ENCODE assay signal across 14 mouse cellular contexts in genomic region chr7:66384213-66384612, GRCm38 (mm10). TPM values are rescaled to one million over a fixed set of nuclear protein-coding genes. Genes with fewer than 3 reads are reported as not detected.
DNase-seq lines count a peak whose midpoint lies in the region; ATAC-seq and TF ChIP-seq lines count a peak whose summit lies in the region.
"Had no signal": no experiment of that assay in that cellular context is flagged by ENCODE, and none has a peak within 500 bp of the region (broad histone marks: within the 10 kb centered on the region; RNA-seq: fewer than 3 reads in every experiment).

No protein-coding gene starts in this region.

- no peak overlapping the region for H3K27ac ChIP-seq in heart, embryonic 11.5 days (ENCODE audit: low read depth, low read length)
- peak overlapping the region; percentile 56 for H3K27ac ChIP-seq in lung, embryonic 15.5 days
- H3K27ac ChIP-seq in small intestine, adult 2 months (ENCODE audit: insufficient read depth, low read depth, low read length) = peak overlapping the region; percentile 49
- H3K27ac ChIP-seq: stomach, embryonic 15.5 days had no signal

- WGBS in heart, embryonic 11.5 days (ENCODE audit: insufficient replicate concordance) = 72% methylated on average over 5 of the region's 5 CpGs
- 41% methylated on average over 5 of the region's 5 CpGs for WGBS in lung, embryonic 15.5 days
- 13% methylated on average over 5 of the region's 5 CpGs for WGBS in small intestine, adult 2 months

- no peak for TF ChIP-seq POLR2A in small intestine, adult 2 months (IDR thresholded peaks at IDR 0.05; ENCODE audit: low read depth, low read length)

- TF ChIP-seq CTCF in small intestine, adult 2 months (IDR thresholded peaks at IDR 0.05; ENCODE audit: extremely low read depth, insufficient read length, insufficient replicate concordance, low read depth, low read length) = no peak

- H3K4me3 ChIP-seq in heart, embryonic 11.5 days (ENCODE audit: low read depth, low read length) = no peak overlapping the region
- H3K4me3 ChIP-seq in lung, embryonic 15.5 days = no peak overlapping the region
- H3K4me3 ChIP-seq in small intestine, adult 2 months (ENCODE audit: low read depth, low read length) = no peak overlapping the region
- H3K4me3 ChIP-seq: stomach, embryonic 15.5 days had no signal

- ATAC-seq in heart, embryonic 11.5 days (replicated peaks; ENCODE audit: insufficient number of reproducible peaks, low FRiP score, low TSS enrichment) = no peak
- ATAC-seq in lung, embryonic 15.5 days (ENCODE audit: borderline replicate concordance, extremely low read depth, low FRiP score, low TSS enrichment) = no peak
- ATAC-seq in erythroblast, adult 5-6 weeks (replicated peaks; ENCODE audit: low FRiP score, poor library complexity, severe bottlenecking) = no peak
- ATAC-seq: activated CD4-positive, CD25-positive, alpha-beta regulatory T cell, adult 4 months; midbrain, embryonic 16.5 days had no signal

- DNase-seq in heart, adult 11 months = peak; percentile 91
- no peak for DNase-seq in lung, adult 18-20 months
- peak; percentile 33 to 38 for DNase-seq in heart, postnatal 10 days
- no peak for DNase-seq in cerebellum, postnatal 36 days
- DNase-seq: cerebellum, adult 18-20 months; gastrocnemius, postnatal 10 days had no signal

- intact Hi-C loops in heart, postnatal 10 days (cut with DNase I) = no loop called here

- no peaks in the 10 kb centered on the region for H3K27me3 ChIP-seq in heart, embryonic 11.5 days (ENCODE audit: control insufficient read depth, insufficient read depth, low read length)
- H3K27me3 ChIP-seq in lung, embryonic 15.5 days = no peaks in the 10 kb centered on the region
- H3K27me3 ChIP-seq in small intestine, adult 2 months (ENCODE audit: control insufficient read depth, insufficient read depth, low read length) = no peaks in the 10 kb centered on the region
- H3K27me3 ChIP-seq: stomach, embryonic 15.5 days had no signal

- no peaks in the 10 kb centered on the region for H3K4me1 ChIP-seq in heart, embryonic 11.5 days (ENCODE audit: control insufficient read depth, insufficient read depth, low read length)
- H3K4me1 ChIP-seq in lung, embryonic 15.5 days = peaks cover 49% of the 10 kb centered on the region
- H3K4me1 ChIP-seq in small intestine, adult 2 months (ENCODE audit: control insufficient read depth, insufficient read depth, insufficient read length, low read length) = peaks cover 12% of the 10 kb centered on the region

- H3K9me3 ChIP-seq in heart, embryonic 11.5 days (replicated peaks; ENCODE audit: control insufficient read depth, low read length) = no peaks in the 10 kb centered on the region
- H3K9me3 ChIP-seq in lung, embryonic 15.5 days = no peaks in the 10 kb centered on the region
- H3K9me3 ChIP-seq: stomach, embryonic 15.5 days had no signal

- no peaks in the 10 kb centered on the region for H3K36me3 ChIP-seq in heart, embryonic 11.5 days (ENCODE audit: control insufficient read depth, insufficient read depth, low read length)
- H3K36me3 ChIP-seq in lung, embryonic 15.5 days = peaks cover 8% of the 10 kb centered on the region; the same call in 1 of the 2 replicates
- peaks cover 8% of the 10 kb centered on the region for H3K36me3 ChIP-seq in small intestine, adult 2 months (ENCODE audit: control insufficient read depth, insufficient read depth, low read length)
- H3K36me3 ChIP-seq: stomach, embryonic 15.5 days had no signal

- no peak overlapping the region for H3K4me2 ChIP-seq in heart, embryonic 11.5 days
- H3K4me2 ChIP-seq in lung, embryonic 15.5 days = peak overlapping the region; percentile 3; the same call in 1 of the 2 replicates
- H3K4me2 ChIP-seq: stomach, embryonic 15.5 days had no signal

- H3K9ac ChIP-seq in heart, embryonic 11.5 days (ENCODE audit: low read depth, low read length) = no peak overlapping the region
- no peak overlapping the region for H3K9ac ChIP-seq in lung, embryonic 15.5 days
- H3K9ac ChIP-seq: stomach, embryonic 15.5 days had no signal

RNA-seq across cellular contexts. Expression of gene Lrrk1, which starts 3.9 kb away (rescaled TPM):
- 6.3 and 7.8 TPM in 2 replicates for polyA plus RNA-seq in heart, embryonic 11.5 days (2014; fragmentation: Nextera tagmentation; extraction: Ambion mirVana)
- 23.2 and 26.0 TPM in 2 replicates for polyA plus RNA-seq in lung, embryonic 15.5 days (2015; fragmentation: Nextera tagmentation; extraction: Ambion mirVana)
- 10 to 100 TPM; 11.9 to 13.3 TPM for total RNA-seq in heart, postnatal 10 days (2021)
- 18.9 and 23.1 TPM in 2 replicates for polyA plus RNA-seq in small intestine, adult 2 months (2012; rRNA removed)
- total RNA-seq in erythroblast, adult 5-6 weeks (2015; ENCODE audit: low replicate concordance) = 1.5 and 3.1 TPM in 2 replicates
- total RNA-seq in erythroblast, adult 5-6 weeks (2017; ENCODE audit: low replicate concordance) = 1.4 and 3.2 TPM in 2 replicates

RNA-seq across cellular contexts. Expression of gene Gm10974, which starts 18.5 kb away (rescaled TPM):
- polyA plus RNA-seq in heart, embryonic 11.5 days (2014; fragmentation: Nextera tagmentation; extraction: Ambion mirVana) = not detected in 2 replicates
- polyA plus RNA-seq in lung, embryonic 15.5 days (2015; fragmentation: Nextera tagmentation; extraction: Ambion mirVana) = not detected in 2 replicates
- total RNA-seq in heart, postnatal 10 days (2021) = not detected
- polyA plus RNA-seq in small intestine, adult 2 months (2012; rRNA removed) = not detected in 2 replicates
- total RNA-seq in erythroblast, adult 5-6 weeks (2015; ENCODE audit: low replicate concordance) = not detected in 2 replicates
- total RNA-seq in erythroblast, adult 5-6 weeks (2017; ENCODE audit: low replicate concordance) = not detected in 2 replicates
- total RNA-seq: gastrocnemius, postnatal 10 days; left cerebral cortex, postnatal 36 days had no signal
- polyA plus RNA-seq: activated CD4-positive, CD25-positive, alpha-beta regulatory T cell, adult 4 months; midbrain, embryonic 16.5 days; stomach, embryonic 15.5 days had no signal

RNA-seq across cellular contexts. Expression of gene Aldh1a3, which starts 43.1 kb away (rescaled TPM):
- polyA plus RNA-seq in heart, embryonic 11.5 days (2014; fragmentation: Nextera tagmentation; extraction: Ambion mirVana) = 0.56 and 0.76 TPM in 2 replicates
- polyA plus RNA-seq in lung, embryonic 15.5 days (2015; fragmentation: Nextera tagmentation; extraction: Ambion mirVana) = 1.3 TPM in 2 replicates
- 1 to 10 TPM; 2.1 to 3.1 TPM for total RNA-seq in heart, postnatal 10 days (2021)
- 7.1 and 11.1 TPM in 2 replicates for polyA plus RNA-seq in small intestine, adult 2 months (2012; rRNA removed)
- not detected in 2 replicates for total RNA-seq in erythroblast, adult 5-6 weeks (2015; ENCODE audit: low replicate concordance)
- total RNA-seq in erythroblast, adult 5-6 weeks (2017; ENCODE audit: low replicate concordance) = not detected in 2 replicates

Comparison
In these comparisons a context has a peak if more than half of its experiments do, and no peak if none do; other contexts are left out.
1. DNase-seq: peak in heart, adult 11 months (single experiment) and heart, postnatal 10 days (2 of 2); none in lung, adult 18-20 months (0 of 2) and cerebellum, postnatal 36 days (0 of 2).